Mouse (Mus musculus): ENCODE data around the gene Zeb2.

DNA sequence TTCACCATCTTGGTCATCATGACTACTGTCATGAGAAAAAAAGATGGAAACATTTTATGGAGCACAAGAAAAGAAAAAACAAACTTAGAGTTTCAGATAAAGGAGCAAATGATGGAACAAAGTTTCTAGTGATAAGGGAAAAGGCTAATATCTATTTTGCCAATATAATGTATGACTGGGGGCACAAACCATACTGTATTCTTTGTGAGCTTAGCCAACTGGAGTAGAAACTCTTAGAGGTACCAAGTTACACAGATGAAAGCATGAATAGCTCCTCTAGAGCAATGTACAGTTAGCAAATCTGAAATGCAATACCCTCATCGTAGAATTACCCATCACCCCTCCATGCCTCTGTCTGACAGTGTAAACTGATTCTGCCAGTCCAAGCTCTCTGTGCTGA lies 163.0 kb downstream of the Zeb2 start:
- no peak for TF ChIP-seq CTCF (IDR thresholded peaks at IDR 0.05; ENCODE audit: low read depth)
- no peak for TF ChIP-seq EP300 (IDR thresholded peaks at IDR 0.05; ENCODE audit: low read depth)
